Mouse (Mus musculus): ENCODE measurements around the gene Klhl32.

The Klhl32 gene

GRCm38 (mm10) chr4:24630430-24630829 is 220.5 kb downstream of the Klhl32 start:
- DNase-seq (ENCODE audit: low read depth, low spot score), result no peak

GRCm38 (mm10) chr4:24627871-24628270 is 223.1 kb downstream of the Klhl32 start:
- DNase-seq (ENCODE audit: low read depth, low spot score), result no peak

GRCm38 (mm10) chr4:24626686-24627085 is 224.2 kb downstream of the Klhl32 start:
- DNase-seq (ENCODE audit: low read depth, low spot score), result peak; percentile 26

- DNase-seq (ENCODE audit: low read depth, low spot score), result peak; percentile 25
Observed at GRCm38 (mm10) chr4:24625951-24626584, 224.9 kb downstream of the Klhl32 start.

- no peak for DNase-seq (ENCODE audit: low read depth, low spot score)
Observed at GRCm38 (mm10) chr4:24621422-24622187, 229.3 kb downstream of the Klhl32 start.

GRCm38 (mm10) chr4:24620440-24620839 is 230.5 kb downstream of the Klhl32 start:
- no peak for DNase-seq (ENCODE audit: low read depth, low spot score)

- DNase-seq (ENCODE audit: low read depth, low spot score), result no peak
Observed at GRCm38 (mm10) chr4:24620005-24620404, 230.9 kb downstream of the Klhl32 start.

- no peak for DNase-seq (ENCODE audit: low read depth, low spot score)
Observed at GRCm38 (mm10) chr4:24609564-24609963, 241.4 kb downstream of the Klhl32 start.

GRCm38 (mm10) chr4:24609085-24609484 is 241.8 kb downstream of the Klhl32 start:
- no peak for DNase-seq (ENCODE audit: low read depth, low spot score)

- no peak for DNase-seq (ENCODE audit: low read depth, low spot score)
Observed at GRCm38 (mm10) chr4:24601711-24602110, 249.2 kb downstream of the Klhl32 start.

- no peak for DNase-seq (ENCODE audit: low read depth, low spot score)
Observed at GRCm38 (mm10) chr4:24598637-24599036, 252.3 kb downstream of the Klhl32 start.

- no peak for DNase-seq (ENCODE audit: low read depth, low spot score)
Observed at GRCm38 (mm10) chr4:24596942-24597611, 253.8 kb downstream of the Klhl32 start.

- no peak for DNase-seq (ENCODE audit: low read depth, low spot score)
Observed at GRCm38 (mm10) chr4:24594824-24595223, 256.1 kb downstream of the Klhl32 start.

- DNase-seq (ENCODE audit: low read depth, low spot score), result no peak
Observed at GRCm38 (mm10) chr4:24583997-24584396, 266.9 kb downstream of the Klhl32 start.

- no peak for DNase-seq (ENCODE audit: low read depth, low spot score)
Observed at GRCm38 (mm10) chr4:24582295-24582694, 268.6 kb downstream of the Klhl32 start.

- no peak for DNase-seq (ENCODE audit: low read depth, low spot score)
Observed at GRCm38 (mm10) chr4:24577594-24577993, 273.3 kb downstream of the Klhl32 start.

- peak; percentile 82 for DNase-seq (ENCODE audit: low read depth, low spot score)
Observed at GRCm38 (mm10) chr4:24574276-24574675, 276.6 kb downstream of the Klhl32 start.

- peak; percentile 72 for DNase-seq (ENCODE audit: low read depth, low spot score)
Observed at GRCm38 (mm10) chr4:24568989-24569556, 281.9 kb downstream of the Klhl32 start.

- DNase-seq (ENCODE audit: low read depth, low spot score), result no peak
Observed at GRCm38 (mm10) chr4:24568026-24568425, 282.9 kb downstream of the Klhl32 start.

All from 3T3-L1 (cell line).